Mouse (Mus musculus): ENCODE measurements around the gene Rxfp4.
A peak's percentile ranks its signal among the peaks of the same experiment; 100 is the strongest.

Rxfp4 gene

DNA sequence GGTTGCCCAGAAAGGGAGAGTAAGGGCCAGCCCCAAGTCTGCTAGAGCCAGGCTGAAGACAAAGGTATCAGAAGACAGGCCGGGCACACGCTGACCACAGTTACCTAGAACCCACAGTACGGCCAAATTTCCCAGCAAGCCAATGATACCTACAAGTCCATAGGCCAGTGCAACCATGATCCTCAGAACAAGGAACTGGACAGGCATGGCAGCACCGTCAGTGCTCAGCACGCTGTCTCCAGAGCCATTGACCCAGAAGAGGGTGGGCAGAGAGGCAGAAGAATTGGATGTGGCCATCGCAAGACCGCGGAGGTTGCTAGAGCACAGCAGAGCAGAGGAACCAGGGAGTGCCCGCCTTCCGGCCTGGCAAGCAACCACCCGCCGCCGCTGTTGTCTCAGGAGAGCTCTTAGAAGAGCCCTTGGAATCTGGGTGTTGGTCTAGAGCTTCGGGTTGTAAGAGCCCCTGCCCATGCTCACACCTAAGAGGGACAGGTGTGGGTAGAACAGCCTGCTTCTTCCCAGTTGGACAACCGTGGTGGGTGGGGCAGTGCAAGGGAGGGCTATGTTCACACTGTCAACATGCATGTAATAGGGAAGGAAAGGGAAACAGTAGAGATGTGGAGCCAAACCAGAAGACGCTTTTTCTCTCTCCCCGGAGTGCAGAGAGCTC lies at the start of gene Rxfp4:
Rxfp4 (minus strand) TSS at position 297 of the 670 bp plus-strand sequence.
- DNase-seq (ENCODE audit: low spot score in 2 of 2): no peak

DNA sequence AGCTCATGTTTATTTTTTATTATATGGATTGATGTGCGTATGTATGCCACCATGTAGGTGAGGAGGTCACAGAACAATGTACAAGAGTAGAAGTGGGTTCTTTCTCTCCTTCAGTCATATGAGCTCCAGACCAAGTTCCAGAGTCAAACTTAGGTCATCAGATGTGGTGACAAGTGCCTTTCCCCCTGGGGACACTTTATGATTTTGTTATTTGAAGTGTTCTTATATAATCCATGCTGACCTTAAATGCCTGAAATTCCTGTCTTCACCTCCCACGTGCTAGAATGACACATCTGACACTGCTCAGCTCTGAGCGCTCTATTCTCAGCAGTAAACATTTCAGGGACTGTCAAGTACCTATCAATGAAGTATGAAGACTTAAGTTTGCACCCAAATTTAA lies 48.3 kb upstream of the Rxfp4 start:
- no peak for DNase-seq (ENCODE audit: low spot score in 2 of 2)

DNA sequence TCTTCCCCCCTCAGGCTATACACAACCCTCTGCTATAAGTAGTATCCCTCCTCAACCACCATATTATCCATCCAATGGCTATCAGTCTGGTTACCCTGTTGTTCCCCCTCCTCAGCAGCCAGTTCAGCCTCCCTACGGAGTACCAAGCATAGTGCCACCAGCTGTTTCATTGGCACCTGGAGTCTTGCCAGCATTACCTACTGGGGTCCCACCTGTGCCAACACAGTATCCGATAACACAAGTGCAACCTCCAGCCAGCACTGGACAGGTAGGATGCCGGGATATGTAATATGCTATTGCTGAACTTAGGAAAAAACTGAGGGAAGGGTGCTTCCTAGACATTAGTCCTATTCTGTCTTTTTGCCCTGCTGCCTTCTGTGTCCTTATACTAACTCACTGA lies 47.3 kb upstream of the Rxfp4 start:
- no peak for DNase-seq (ENCODE audit: low spot score in 2 of 2)

DNA sequence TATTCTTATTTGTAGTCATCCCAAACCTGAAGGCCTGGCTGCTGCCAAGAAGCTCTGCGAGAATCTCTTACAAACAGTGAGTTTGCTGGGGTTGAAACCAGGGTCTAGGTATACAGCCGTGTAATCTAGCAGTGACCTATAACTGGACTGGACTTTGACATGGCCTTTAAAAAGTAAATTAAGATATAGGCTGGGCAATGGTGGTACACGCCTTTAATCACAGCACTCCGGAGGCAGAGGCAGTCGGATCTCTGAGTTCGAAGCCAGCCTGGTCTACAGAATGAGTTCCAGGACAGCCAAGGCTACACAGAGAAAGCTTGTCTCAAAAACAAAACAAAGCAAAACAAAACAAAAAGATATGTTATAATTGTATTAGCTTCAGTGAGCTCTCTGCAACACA lies 45.9 kb upstream of the Rxfp4 start:
- no peak for DNase-seq (ENCODE audit: low spot score in 2 of 2)

DNA sequence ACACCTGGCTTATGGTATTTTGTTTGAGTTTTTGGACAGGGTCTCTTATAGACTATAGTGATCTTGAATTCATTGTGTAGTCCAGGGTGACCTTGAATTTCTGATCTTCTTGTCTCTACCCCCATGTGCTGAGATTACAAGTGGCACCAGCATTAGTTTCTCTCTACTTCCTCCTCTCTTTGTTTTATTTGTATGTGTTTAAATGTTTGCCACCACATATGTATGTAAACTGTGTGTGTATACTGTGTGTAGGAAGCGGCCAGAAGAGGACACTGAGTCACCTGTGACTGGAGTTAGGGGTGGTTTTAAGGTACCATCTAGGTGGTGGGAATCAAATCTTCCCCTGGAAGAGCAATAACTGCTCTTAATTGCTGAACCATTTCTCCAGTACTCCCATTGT lies 45.1 kb upstream of the Rxfp4 start:
- DNase-seq (ENCODE audit: low spot score in 2 of 2): no peak

DNA sequence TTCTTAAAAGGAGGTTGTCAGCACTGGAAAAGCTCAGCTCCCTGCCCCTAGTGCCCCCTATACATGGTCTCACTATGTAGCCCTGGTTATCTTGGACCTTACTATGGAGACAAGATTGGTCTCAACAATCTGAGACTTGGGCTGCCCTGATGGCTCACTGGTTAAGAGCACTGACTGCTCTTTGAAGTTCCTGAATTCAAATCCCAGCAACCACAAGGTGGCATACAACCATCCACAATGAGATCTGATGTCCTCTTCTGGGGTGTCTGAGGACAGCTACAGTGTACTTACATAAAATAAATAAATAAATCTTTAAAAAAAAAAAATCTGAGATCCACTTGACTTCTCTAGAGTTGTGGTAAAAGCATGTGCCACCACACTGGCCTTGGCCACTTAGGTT lies 42.6 kb upstream of the Rxfp4 start:
- DNase-seq (ENCODE audit: low spot score in 2 of 2): no peak

DNA sequence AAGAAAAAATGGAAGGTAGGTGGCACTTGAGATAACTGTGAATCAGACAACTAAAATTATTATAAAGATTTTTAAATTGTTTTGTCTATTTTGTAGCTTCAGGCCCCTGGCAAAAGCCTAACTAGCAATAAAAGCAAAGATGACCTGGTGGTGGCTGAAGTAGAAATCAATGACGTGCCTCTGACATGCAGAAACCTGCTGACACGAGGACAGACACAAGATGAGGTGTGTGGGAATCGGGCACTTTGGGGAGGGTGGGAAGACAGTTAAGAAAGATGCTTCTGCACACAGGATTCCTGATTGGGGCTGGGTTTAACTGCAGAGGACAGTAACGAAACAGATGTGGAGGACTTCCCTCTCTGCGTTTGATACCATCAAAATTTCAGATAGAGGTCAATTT lies 36.1 kb upstream of the Rxfp4 start:
- no peak for DNase-seq (ENCODE audit: low spot score in 2 of 2)

DNA sequence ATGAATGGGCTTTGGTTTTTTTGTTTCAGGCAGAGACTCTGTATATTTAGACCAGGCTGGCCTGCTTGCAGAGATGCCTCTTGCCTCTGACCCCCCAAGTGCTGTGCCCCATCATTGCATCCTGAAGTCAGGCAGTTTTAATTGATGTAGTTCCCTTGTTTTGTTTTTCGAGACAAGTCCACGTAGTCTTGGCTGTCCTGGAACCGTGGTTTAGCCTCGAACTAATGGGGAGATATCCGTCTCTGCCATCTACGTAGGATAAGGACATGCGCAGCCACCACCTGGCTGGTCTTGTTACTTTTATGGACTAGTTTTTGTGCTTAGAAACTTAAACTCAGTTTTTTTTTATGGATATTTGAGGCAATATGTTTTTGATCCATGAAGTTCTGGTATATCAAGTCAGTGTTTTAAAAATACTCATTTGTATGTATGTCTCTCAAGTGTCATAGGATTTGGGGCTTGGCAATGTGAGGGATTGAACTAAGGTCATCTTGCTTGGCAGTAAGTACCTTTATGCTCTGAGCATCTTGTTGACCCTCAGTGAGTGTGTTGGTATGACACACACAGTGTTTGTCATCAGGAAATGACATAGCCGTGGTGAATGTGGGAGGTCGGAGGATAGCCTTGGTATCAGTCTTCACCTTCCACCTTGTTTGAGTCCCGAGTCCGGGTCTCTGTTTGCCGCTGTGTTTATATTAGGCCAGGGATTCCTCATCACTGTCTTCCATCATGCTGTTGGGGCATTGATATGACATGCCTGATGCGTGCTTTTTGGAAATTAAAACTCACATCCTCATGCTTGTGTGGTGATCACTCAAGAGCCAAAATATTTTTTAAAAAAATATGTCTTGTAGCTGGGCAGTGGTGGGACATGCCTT lies 34.0 kb upstream of the Rxfp4 start:
- DNase-seq (ENCODE audit: low spot score in 2 of 2): no peak

DNA sequence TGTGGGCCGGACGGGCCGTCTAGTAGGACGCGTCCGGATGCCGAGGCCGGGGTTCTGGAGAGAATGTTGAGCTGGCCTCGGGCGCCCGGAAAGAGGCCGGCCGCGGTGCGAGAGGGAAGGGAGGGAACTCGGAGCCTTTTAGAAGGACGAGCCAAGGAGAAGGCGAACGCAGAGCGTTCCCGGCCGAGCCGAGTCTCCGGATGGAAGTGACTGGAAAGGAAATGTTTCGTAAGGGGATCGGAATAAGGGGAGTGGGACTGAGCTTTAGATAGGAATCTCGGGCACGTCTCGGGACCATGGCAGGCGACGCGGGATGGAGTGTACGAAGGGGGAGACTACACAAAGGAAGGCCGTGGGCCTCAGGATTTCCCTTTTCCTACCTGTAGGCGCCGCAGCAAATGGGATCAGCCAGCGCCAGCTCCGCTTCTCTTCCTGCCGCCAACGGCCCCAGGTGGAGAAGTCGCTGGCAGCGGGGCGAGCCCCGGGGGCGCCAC lies 33.1 kb upstream of the Rxfp4 start:
- no peak for DNase-seq (ENCODE audit: low spot score in 2 of 2)

DNA sequence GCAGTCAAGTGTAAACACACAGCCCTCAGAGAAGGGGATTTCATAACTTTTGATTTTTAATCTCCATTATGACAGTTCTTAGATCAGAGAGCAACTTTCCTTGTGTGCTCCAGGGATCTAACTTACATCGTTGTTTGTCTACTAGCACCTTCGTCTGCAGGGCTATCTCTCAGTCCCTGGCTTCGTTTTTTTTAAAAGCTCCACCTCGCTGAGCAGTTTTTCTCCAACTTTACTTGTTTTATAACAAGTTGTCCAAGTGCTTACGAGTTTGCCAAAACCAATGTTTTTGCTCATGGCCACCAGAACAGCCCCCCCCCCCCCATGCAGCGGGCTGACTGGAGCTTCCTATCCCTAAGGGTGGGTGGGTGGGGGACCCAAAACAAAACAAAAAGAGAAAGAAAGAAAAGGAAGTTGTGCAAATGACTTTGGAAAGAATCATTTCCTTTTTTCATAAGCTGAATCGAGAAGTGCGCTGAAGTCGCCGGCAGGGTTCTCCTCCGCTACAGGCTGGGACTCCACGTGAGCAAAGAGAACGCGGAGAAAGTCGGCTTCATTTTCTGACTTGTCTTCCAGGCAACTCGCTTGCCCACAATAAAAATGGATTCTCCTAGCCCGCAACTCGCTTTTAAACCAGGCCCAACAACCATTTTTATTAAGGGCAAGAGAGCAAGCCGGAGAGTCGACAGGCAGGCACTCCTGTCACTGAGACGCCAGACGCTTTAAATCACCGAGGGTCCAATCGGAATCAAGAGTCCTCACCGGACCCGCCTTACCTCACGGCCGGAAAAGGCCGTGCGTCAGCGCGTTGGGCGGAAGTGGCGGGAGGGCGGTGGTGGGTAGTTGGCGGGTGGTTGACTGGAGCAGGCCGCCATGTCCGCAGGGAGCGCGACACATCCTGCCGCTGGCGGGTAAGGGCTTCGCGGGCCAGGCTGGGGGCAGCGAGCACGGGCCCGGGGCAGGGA lies 32.3 kb upstream of the Rxfp4 start, which contains the start of gene Khdc4:
Khdc4 (plus strand) TSS at position 824 of the 962 bp plus-strand sequence.
- DNase-seq (ENCODE audit: low spot score in 2 of 2): peak; percentile 95 to 98

DNA sequence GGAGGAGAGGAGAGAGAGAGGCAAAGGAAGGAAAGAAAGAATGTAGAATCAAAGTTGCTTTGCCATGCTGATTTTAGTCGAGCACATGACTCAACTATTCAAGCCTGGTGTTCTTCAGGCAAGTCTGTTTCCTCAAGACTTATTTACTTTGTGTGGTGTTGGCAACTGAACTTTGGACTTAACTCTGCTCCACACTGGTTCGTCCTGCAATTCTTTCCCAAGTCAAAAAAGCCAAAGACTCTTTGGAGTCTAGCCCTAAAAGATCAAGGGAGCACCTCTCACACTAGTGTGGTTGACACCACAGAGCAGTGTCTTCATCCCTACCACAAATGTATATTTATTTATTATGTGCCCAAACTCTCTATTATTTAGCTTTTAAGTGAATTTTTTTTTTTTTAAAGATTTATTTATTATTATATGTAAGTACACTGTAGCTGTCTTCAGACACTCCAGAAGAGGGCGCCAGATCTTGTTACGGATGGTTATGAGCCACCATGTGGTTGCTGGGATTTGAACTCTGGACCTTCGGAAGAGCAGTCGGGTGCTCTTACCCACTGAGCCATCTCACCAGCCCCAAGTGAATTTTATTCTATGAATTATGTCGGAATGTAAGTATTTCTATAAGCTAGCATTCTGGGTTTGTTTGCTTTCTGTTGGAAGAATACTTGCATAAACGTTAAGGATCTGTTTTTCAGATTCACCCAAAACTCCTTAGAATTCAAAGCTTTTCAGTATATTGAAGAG lies 31.5 kb upstream of the Rxfp4 start:
- DNase-seq (ENCODE audit: low spot score in 2 of 2): no peak

DNA sequence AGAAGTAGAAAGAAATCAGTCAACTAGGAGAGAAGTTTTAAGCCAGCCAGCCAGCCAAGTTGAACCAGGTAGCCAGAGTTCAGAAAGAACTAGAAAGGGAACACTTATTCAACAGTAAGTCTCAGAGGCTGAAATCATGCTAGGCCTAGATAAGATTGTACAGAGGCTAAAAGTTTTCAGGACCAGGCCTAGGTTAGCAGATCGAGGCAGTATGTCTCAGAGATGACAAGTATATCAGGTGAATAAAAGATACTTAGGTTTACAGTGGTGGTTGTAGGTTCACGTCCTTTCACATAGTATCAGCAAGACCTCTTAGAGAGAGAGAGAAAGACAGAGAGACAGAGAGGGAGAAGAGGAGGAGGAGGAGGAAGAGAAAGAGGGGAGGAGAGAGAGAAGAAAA lies 30.9 kb upstream of the Rxfp4 start:
- no peak for DNase-seq (ENCODE audit: low spot score in 2 of 2)

DNA sequence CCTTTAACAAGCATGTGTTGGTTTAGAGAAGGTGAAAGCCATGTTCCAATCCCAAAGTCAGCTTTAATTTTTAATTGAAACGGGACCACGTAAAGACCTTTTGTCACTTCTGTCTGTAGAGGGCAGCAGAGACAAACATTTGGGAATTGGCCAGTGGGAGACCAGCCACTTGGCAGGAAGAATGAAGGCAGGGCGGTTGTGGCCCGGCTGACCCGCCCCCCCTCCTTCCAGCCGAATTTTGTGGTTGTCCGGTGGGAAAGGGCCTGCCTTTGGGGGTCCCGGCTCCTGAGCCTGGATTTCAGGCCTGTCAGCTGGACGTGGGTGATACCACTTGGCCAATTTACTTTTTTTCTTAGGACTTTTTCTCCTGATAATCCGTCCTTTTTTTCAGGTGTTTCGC lies 24.5 kb upstream of the Rxfp4 start:
- DNase-seq (ENCODE audit: low spot score in 2 of 2): no peak

DNA sequence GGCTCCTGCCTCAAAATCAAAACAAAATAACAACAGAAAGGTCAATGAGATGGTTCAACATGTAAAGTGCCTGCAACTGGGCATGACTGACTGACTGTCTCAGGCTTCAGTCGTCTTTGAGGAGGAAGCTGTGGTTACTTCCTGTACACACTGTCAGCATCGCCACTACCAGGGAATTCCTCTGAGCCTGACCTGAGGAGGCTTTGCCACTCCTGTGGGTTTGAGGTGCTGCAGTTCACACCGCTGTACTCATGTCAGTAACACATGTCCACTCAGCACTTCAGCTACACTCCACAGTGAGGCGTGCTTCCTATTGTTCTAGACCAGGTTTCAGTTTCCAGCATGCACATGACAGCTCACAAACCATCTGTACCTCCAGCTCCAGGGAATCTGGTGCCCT lies 11.2 kb upstream of the Rxfp4 start:
- no peak for DNase-seq (ENCODE audit: low spot score in 2 of 2)

DNA sequence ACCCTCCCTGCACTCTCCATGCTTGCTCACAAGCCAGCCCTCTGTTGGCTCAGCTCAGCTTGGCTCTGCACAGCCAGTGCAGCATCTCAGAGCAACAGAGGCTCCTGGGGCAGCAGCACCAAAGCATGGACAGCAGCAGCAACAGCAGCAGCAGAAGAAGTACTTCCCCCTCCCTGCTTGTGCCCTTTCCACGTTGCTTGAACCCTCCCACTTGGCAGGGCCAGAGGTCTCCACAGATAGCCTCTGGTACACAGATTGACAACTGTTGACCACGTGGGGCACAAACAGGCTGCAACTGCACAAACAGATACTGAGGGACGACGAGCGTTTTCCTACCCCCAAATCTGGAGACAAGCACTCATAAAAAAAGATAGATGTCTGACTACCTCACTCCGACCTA lies 6.9 kb upstream of the Rxfp4 start:
- DNase-seq (ENCODE audit: low spot score in 2 of 2): no peak

DNA sequence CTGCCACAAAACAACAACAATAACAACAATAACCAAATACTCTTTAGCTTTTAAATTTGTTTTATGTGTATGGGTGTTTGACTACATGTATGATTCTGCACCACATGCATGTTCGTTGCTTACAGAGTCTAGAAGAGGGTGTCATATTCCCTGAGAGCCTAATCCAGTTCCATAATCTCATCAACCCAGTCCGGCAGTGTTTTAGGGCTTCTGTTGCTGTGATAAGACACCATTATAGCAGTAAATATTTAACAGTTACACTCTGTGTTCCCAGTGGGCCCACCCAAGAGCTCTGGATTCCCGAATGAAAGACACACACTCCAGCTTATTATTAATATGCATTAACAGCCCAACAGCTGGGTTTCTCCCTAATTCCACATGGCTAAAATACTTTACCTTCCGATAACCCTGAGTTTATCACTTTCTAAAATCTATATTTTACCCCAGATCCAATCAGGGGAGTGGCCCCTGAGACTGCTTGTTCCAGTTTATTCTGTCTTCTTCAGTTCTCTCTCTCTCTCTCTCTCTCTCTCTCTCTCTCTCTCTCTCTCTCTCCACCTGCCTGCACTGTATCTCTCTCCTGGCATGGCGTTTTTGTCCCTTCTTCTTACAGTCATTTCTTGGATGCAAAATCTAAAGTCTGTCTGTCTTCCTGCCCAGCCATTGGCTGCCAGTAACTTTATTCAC lies 5.6 kb upstream of the Rxfp4 start:
- DNase-seq (ENCODE audit: low spot score in 2 of 2): no peak

DNA sequence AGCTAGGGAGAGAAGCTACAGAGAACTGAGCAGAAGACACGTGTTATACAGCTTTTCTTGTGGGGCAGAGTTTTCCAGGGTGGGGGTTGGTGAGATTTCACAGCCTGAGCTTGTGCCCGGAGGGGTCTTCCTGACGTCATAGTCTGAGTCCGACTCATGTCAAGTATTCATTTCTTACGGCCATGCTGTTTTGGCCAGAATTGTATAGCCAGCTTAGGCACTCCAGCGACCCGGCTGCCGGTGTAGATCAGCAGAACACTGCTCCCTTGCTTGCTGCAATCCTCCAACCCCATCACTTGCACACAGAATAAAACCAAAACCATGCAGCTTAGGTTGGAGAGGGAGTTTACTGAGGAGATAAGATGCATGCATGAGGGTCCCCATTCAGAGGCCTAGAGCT lies 2.7 kb upstream of the Rxfp4 start:
- no peak for DNase-seq (ENCODE audit: low spot score in 2 of 2)

DNA sequence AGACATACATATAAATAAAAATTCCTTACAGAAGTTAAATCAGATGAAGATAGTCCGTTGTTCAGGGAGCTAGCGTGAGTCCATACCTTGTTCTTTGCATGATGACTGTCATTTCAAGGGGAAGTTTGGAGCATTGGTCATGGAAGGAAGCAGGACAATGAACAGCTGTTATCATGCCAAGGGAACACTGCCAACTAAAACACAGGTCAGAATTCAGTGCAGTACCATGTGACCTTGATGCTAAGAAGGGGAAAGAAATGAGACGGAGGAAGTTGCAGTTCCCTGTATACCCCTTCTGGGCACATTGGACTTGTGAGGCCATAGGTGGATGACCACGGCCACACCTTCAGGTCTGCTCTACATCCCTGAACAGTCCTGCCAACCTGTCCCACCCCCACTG lies 1.7 kb upstream of the Rxfp4 start:
- no peak for DNase-seq (ENCODE audit: low spot score in 2 of 2)

DNA sequence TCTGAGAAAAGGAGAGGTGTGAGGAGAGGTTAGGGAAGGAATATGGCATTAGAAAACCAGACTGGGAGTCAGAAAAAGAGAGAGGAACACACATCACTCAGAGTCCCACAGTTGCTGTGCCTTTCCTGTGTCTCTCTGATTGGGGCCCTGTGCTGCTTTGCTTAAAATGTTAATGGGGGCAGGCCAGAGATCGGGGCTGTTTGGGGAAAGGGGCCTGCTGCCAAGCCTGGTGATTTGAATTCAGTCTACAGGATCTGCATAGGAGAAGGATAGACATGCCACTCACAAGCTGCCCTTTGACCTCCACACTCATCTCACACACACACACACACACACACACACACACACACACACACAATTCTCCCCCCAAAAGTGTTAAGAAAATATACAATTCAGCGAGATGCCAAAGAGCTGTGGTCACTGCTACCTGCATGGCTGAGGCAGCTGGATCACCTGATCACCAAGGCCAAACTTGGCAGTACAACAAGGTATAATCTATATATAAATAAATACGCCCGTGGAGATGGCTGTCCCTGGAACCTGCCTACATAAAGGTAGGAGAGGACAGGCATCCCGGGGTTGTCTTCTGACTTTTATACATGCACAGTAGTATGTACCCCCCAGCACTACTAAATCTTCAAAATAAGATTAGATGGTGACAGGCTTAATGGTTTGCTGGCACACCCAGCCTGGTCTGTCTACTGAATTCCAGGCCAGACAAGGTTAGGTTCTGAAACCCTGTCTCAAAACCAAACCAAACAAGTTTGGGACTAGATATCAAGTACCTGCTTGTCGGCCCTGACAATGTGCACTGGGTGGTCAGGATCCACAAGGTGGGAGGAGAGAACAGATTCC lies 801 bp upstream of the Rxfp4 start:
- no peak for DNase-seq (ENCODE audit: low spot score in 2 of 2)

All from right cerebral cortex, postnatal 36 days (tissue).